Mouse (Mus musculus) kidney, adult 18-20 months (tissue): Measurements from ENCODE around the gene Adam6a.
"Not testable (repeated sequence)": the region's sequence is repeated elsewhere in the genome, so short reads cannot be mapped to it uniquely, and the experiment has no call there.

Source experiments
- DNase-seq: peaks from one replicate; pipeline ENCODE4 v3.0.0; 2021

Gene Adam6a

DNA sequence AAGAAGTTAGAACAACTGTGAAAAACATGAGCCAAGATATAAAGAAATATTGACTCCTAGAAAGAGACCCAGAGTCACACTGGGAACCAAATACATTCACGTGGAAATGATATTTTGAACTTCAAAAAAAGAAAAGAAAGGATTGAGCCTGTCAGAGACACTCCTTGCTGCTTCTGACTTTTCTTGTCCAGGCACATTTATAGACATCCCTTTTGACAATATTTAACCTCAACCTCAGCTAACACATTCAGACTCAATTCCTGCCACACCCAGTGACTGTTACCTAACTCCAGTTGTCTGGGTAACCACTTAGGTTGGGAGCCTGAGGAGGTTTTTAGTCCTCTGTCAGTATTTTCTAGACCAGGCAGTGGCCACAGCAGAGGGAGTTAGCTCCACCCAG, at the start of gene Adam6a:
Gene Adam6a, plus strand, starts transcription at position 301 of the 400 bp plus-strand sequence.
- not testable (repeated sequence) for DNase-seq

DNA sequence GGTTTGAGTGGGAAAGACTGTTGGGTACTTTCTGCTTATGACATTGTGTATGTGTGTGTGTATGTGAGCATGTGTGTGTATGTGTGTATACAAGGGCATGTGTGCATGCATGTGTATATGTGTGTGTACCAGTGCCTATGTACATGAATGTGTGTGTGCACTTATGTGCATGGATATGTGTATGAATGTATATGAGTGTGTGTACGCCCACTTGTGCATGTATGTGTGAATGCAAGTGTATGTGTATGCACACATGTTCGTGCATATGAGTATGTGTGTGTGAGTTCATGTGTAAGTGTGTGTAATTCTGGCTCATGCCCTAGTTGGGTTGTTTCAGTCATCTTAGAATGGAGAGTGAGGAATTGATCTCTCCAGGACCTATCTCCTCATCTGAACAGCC, 17.8 kb upstream of the Adam6a start:
- DNase-seq: no peak

DNA sequence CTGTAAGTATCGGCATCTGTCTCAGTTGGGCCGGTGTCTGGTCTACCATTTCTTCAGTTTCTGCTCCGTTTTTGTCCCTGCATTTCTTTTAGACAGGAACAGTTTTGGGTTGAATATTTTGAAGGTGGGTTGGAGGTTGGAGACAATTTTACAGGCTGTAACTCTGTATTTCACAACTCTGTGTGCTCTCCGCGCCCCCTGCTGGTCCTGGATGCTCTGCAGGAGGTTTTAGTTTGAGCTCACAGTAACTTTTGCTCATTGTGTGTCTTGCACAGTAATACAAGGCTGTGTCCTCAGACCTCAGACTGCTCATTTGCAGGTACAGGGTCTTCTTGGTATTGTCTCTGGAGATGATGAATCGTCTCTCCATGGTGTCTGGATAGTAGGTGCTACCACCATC, 34.5 kb downstream of the Adam6a start:
- peak; percentile 15 for DNase-seq

DNA sequence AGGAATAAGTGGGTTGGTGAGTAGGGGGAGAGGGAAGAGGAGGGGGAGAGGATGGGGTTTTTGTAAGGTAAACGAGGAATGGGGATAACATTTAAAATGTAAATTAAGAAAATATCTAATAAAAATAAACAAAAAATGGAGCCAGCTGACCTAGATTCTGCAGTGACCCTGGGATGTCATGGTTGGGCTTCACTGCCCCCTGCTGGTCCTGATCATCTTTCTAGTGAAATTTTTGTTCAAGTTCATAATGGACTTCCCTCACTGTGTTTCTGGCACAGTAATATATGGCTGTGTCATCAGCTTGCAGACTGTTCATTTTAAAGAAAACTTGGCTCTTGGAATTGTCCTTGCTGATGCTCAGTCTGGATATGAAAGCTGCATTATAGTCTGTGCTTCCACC, 44.3 kb downstream of the Adam6a start:
- no peak for DNase-seq
